23 mouse cellular contexts compared by ENCODE assay signal in genomic region chr3:52295688-52296087, GRCm38 (mm10). TPM values are rescaled to one million over a fixed set of nuclear protein-coding genes. Genes with fewer than 3 reads are reported as not detected.
DNase-seq lines count a peak whose midpoint lies in the region; ATAC-seq and TF ChIP-seq lines count a peak whose summit lies in the region.
"Had no signal": no experiment of that assay in that cellular context is flagged by ENCODE, and none has a peak within 500 bp of the region (broad histone marks: within the 10 kb centered on the region; RNA-seq: fewer than 3 reads in every experiment).

No protein-coding gene starts in this region.

- H3K9ac ChIP-seq in CH12.LX (ENCODE audit: insufficient read depth, low read depth) = no peak overlapping the region
- H3K9ac ChIP-seq in kidney, embryonic 16.5 days (replicated peaks; ENCODE audit: low read length) = no peak overlapping the region
- H3K9ac ChIP-seq: embryonic facial prominence, embryonic 12.5 days; embryonic facial prominence, embryonic 15.5 days; hindbrain, embryonic 12.5 days; hindbrain, embryonic 15.5 days had no signal

- in situ Hi-C loops in CH12.LX (cut with MboI; ENCODE audit: low pct_ligation_motif_present, low pct_unique_long_range_greater_than_20kb, low sequenced_read_pairs) = no loop called here

- TF ChIP-seq RAD21 in CH12.LX (IDR thresholded peaks at IDR 0.05; ENCODE audit: low read depth, low read length) = no peak

- H3K36me3 ChIP-seq in CH12.LX (replicated peaks in 1 of 2; ENCODE audit: control insufficient read depth in 1 of 2, insufficient read depth in 1 of 2, low read length in 1 of 2) = peaks cover 0 to 11% of the 10 kb centered on the region in 2 experiments
- H3K36me3 ChIP-seq in kidney, embryonic 16.5 days (ENCODE audit: insufficient read depth, low read length) = no peaks in the 10 kb centered on the region
- H3K36me3 ChIP-seq: embryonic facial prominence, embryonic 12.5 days; embryonic facial prominence, embryonic 15.5 days; G1E; hindbrain, embryonic 12.5 days; hindbrain, embryonic 15.5 days had no signal

- peak overlapping the region; percentile 30 for H3K4me2 ChIP-seq in CH12.LX (ENCODE audit: insufficient read depth, low read depth, poor library complexity, severe bottlenecking)
- no peak overlapping the region for H3K4me2 ChIP-seq in kidney, embryonic 16.5 days (replicated peaks; ENCODE audit: low read depth, low read length)
- H3K4me2 ChIP-seq: embryonic facial prominence, embryonic 12.5 days; embryonic facial prominence, embryonic 15.5 days; heart, embryonic 11.5 days; hindbrain, embryonic 12.5 days; hindbrain, embryonic 15.5 days had no signal

- no peaks in the 10 kb centered on the region for H3K27me3 ChIP-seq in CH12.LX (replicated peaks)
- no peaks in the 10 kb centered on the region for H3K27me3 ChIP-seq in kidney, embryonic 16.5 days (ENCODE audit: insufficient read depth, low read length)
- H3K27me3 ChIP-seq: embryonic facial prominence, embryonic 12.5 days; embryonic facial prominence, embryonic 15.5 days; hindbrain, embryonic 12.5 days; hindbrain, embryonic 15.5 days had no signal

- intact Hi-C loops in gastrocnemius, adult 2 months (cut with DNase I) = no loop called here
- intact Hi-C loops in gastrocnemius, postnatal 14 days (cut with DNase I; ENCODE audit: low total_unique reads) = no loop called here

- H3K4me3 ChIP-seq in gastrocnemius, adult 2 months = no peak overlapping the region
- no peak overlapping the region for H3K4me3 ChIP-seq in CH12.LX (replicated peaks in 1 of 3; ENCODE audit: low read depth in 2 of 3, low read length in 2 of 3, poor library complexity in 1 of 3)
- no peak overlapping the region for H3K4me3 ChIP-seq in kidney, embryonic 16.5 days (ENCODE audit: low read length)
- H3K4me3 ChIP-seq: embryonic facial prominence, embryonic 12.5 days; embryonic facial prominence, embryonic 15.5 days; hindbrain, embryonic 12.5 days; hindbrain, embryonic 15.5 days had no signal

- no peaks in the 10 kb centered on the region for H3K9me3 ChIP-seq in CH12.LX (replicated peaks; ENCODE audit: low read length)
- no peaks in the 10 kb centered on the region for H3K9me3 ChIP-seq in kidney, embryonic 16.5 days (ENCODE audit: low read length)
- H3K9me3 ChIP-seq: embryonic facial prominence, embryonic 12.5 days; embryonic facial prominence, embryonic 15.5 days; hindbrain, embryonic 12.5 days; hindbrain, embryonic 15.5 days had no signal

- DNase-seq in gastrocnemius, adult 2 months = no peak
- no peak for DNase-seq in gastrocnemius, postnatal 14 days
- DNase-seq in CH12.LX (ENCODE audit: extremely low read depth) = peak; percentile 24
- DNase-seq in MEL-GATA-1-ER (ENCODE audit: extremely low read depth, low read depth) = peak; percentile 9
- DNase-seq in retina, embryonic 14.5 days (ENCODE audit: low spot score) = no peak
- DNase-seq: adrenal gland, postnatal 10 days; adrenal gland, postnatal 36 days; cerebellum, adult 11 months; cerebellum, adult 2 months; cerebellum, adult 9-11 months; cerebellum, postnatal 25 days; gastrocnemius, postnatal 36 days; kidney, adult 2 months had no signal

- peak overlapping the region; percentile 4 for H3K27ac ChIP-seq in gastrocnemius, adult 2 months
- no peak overlapping the region for H3K27ac ChIP-seq in CH12.LX (ENCODE audit: insufficient read depth, low read depth)
- no peak overlapping the region for H3K27ac ChIP-seq in kidney, embryonic 16.5 days (ENCODE audit: low read length)
- H3K27ac ChIP-seq: embryonic facial prominence, embryonic 12.5 days; embryonic facial prominence, embryonic 15.5 days; hindbrain, embryonic 12.5 days; hindbrain, embryonic 15.5 days had no signal

- ATAC-seq in kidney, embryonic 16.5 days (ENCODE audit: low FRiP score, low TSS enrichment) = no peak
- ATAC-seq: CD4-positive, CD25-positive, alpha-beta regulatory T cell, adult 4 months; forebrain, embryonic 14.5 days; intestine, postnatal 0 days had no signal

- H3K4me1 ChIP-seq in CH12.LX (ENCODE audit: control insufficient read depth in 1 of 2, insufficient read depth in 2 of 2) = peaks cover 36 to 85% of the 10 kb centered on the region in 2 experiments
- H3K4me1 ChIP-seq in kidney, embryonic 16.5 days (ENCODE audit: insufficient read depth, low read length) = peaks cover 31% of the 10 kb centered on the region

- TF ChIP-seq EP300 in CH12.LX (IDR thresholded peaks at IDR 0.05; ENCODE audit: low read length) = peak; percentile 53; the same call in 1 of the 2 replicates

- dilution Hi-C loops in CH12.LX (cut with MboI; ENCODE audit: extremely low pct_ligation_motif_present, extremely low pct_unique_long_range_greater_than_20kb, low sequenced_read_pairs) = no loop called here

- no peak for TF ChIP-seq POLR2A in CH12.LX (IDR thresholded peaks at IDR 0.05; ENCODE audit: low read depth, low read length)

- 100% methylated on average over 1 of the region's 1 CpGs for WGBS in kidney, embryonic 16.5 days

- TF ChIP-seq CTCF in gastrocnemius, adult 2 months (IDR thresholded peaks at IDR 0.05) = no peak
- no peak for TF ChIP-seq CTCF in CH12.LX (conservative IDR thresholded peaks at IDR 0.05 in 1 of 2, IDR thresholded peaks at IDR 0.05 in 1 of 2; ENCODE audit: low read depth in 2 of 2, low read length in 2 of 2)

- peaks cover 10% of the 10 kb centered on the region; the same call in 1 of the 2 replicates for H3K79me2 ChIP-seq in CH12.LX (replicated peaks; ENCODE audit: control insufficient read depth, extremely low read depth, insufficient read depth, poor library complexity, severe bottlenecking)

TF ChIP-seq in CH12.LX, 34 proteins besides CTCF, POLR2A, EP300 and RAD21:
- TF ChIP-seq MAFK (IDR thresholded peaks at IDR 0.05; ENCODE audit: insufficient replicate concordance, low read length) = peak; percentile 87
- no peak for TF ChIP-seq HCFC1 (IDR thresholded peaks at IDR 0.05; ENCODE audit: low read depth, low read length)
- TF ChIP-seq ETS1 (conservative IDR thresholded peaks at IDR 0.05; ENCODE audit: low read depth, low read length) = peak; percentile 53
- peak; percentile 49; the same call in 1 of the 2 replicates for TF ChIP-seq MAX (IDR thresholded peaks at IDR 0.05; ENCODE audit: low read length)
- TF ChIP-seq ZKSCAN1 (IDR thresholded peaks at IDR 0.05; ENCODE audit: borderline replicate concordance, low read depth, low read length) = no peak
- peak; percentile 22; the same call in 1 of the 2 replicates for TF ChIP-seq BHLHE40 (IDR thresholded peaks at IDR 0.05; ENCODE audit: low read depth, low read length)
- TF ChIP-seq POLR2AphosphoS2 (IDR thresholded peaks at IDR 0.05; ENCODE audit: low read depth, low read length) = no peak
- TF ChIP-seq NRF1 (IDR thresholded peaks at IDR 0.05; ENCODE audit: low read depth, low read length) = no peak
- TF ChIP-seq ELF1 (IDR thresholded peaks at IDR 0.05; ENCODE audit: low read depth, low read length) = no peak
- 0 out of 2 replicates have a peak, but pooled peaks have one; percentile 41 for TF ChIP-seq CHD1 (IDR thresholded peaks at IDR 0.05; ENCODE audit: low read depth, low read length)
- TF ChIP-seq RCOR1 (conservative IDR thresholded peaks at IDR 0.05; ENCODE audit: low read depth, low read length) = no peak
- no peak for TF ChIP-seq TCF12 (IDR thresholded peaks at IDR 0.05; ENCODE audit: low read depth, low read length)
- TF ChIP-seq CHD2 (IDR thresholded peaks at IDR 0.05; ENCODE audit: low read length) = no peak
- TF ChIP-seq NELFE (IDR thresholded peaks at IDR 0.05; ENCODE audit: low read depth, low read length) = no peak
- no peak for TF ChIP-seq USF1 (IDR thresholded peaks at IDR 0.05; ENCODE audit: low read depth, low read length)
- peak; percentile 37; the same call in 1 of the 2 replicates for TF ChIP-seq MEF2A (IDR thresholded peaks at IDR 0.05; ENCODE audit: borderline replicate concordance, low read depth, low read length)

RNA-seq across cellular contexts. Expression of gene Foxo1, which starts 27.6 kb away (rescaled TPM):
- 10 to 100 TPM; 31.2 to 36.6 TPM for total RNA-seq in gastrocnemius, adult 2 months (2021)
- total RNA-seq in gastrocnemius, postnatal 14 days (2021) = 10 to 100 TPM; 10.1 to 32.8 TPM
- 1.2 and 1.3 TPM in 2 replicates for total RNA-seq in CH12.LX (2012; rRNA removed)
- 0.50 and 0.79 TPM in 2 replicates for total RNA-seq in CH12.LX (2014; rRNA removed)
- 6.0 and 6.9 TPM in 2 replicates for polyA plus RNA-seq in CH12.LX (2012; ENCODE audit: insufficient read length, low read depth)
- 5.9 and 6.5 TPM in 2 replicates for polyA plus RNA-seq in kidney, embryonic 16.5 days (2015; fragmentation: Nextera tagmentation; extraction: Ambion mirVana)
- polyA plus RNA-seq: G1E had no signal

Comparison
In these comparisons a context has a peak if more than half of its experiments do, and no peak if none do; other contexts are left out.
1. DNase-seq: peak in CH12.LX (single experiment) and MEL-GATA-1-ER (single experiment); none in gastrocnemius, adult 2 months (single experiment), gastrocnemius, postnatal 14 days (single experiment) and retina, embryonic 14.5 days (single experiment).
2. RNA of gene Foxo1, which starts 27.6 kb away (total RNA-seq): 31.2 to 36.6 TPM in gastrocnemius, adult 2 months and 10.1 to 32.8 TPM in gastrocnemius, postnatal 14 days; 0.50 to 1.3 TPM in CH12.LX; every median in the first group is over 4 times any median in the second.